In genomic region chr1:58298347-58298746, GRCm38 (mm10) we compare ENCODE assay signal across 17 mouse cellular contexts. TPM values are rescaled to one million over a fixed set of nuclear protein-coding genes. Genes with fewer than 3 reads are reported as not detected.
DNase-seq lines count a peak whose midpoint lies in the region.
"Had no signal": no experiment of that assay in that cellular context is flagged by ENCODE, and none has a peak within 500 bp of the region (broad histone marks: within the 10 kb centered on the region; RNA-seq: fewer than 3 reads in every experiment).

No protein-coding gene starts in this region.

- peak; percentile 51 for DNase-seq in adrenal gland, adult 2 months
- DNase-seq in adrenal gland, postnatal 4 days (ENCODE audit: low spot score in 2 of 2): no peak
- DNase-seq in heart, postnatal 10 days: peak; percentile 15 to 35
- no peak for DNase-seq in heart, postnatal 36 days
- DNase-seq in testis, postnatal 10 days (ENCODE audit: low spot score): peak; percentile 37
- no peak for DNase-seq in testis, postnatal 14 days (ENCODE audit: low spot score)
- DNase-seq in cerebellum, postnatal 14 days: no peak
- DNase-seq: adrenal gland, postnatal 10 days; cerebellum, adult 2 months; cerebellum, postnatal 10 days; kidney, adult 11 months had no signal

- intact Hi-C loops in heart, postnatal 10 days (cut with DNase I): no loop called here
- intact Hi-C loops in heart, postnatal 36 days (cut with DNase I): loop anchor here (5.0 kb wide), 2 partner anchors 56 to 876 kb away; no protein-coding TSS in a partner anchor

RNA-seq across cellular contexts. Expression of gene Aox2, which starts 20.2 kb away (rescaled TPM):
- under 1 TPM; 0.24 to 0.55 TPM for total RNA-seq in adrenal gland, adult 2 months (2021)
- 0.02 TPM in 1 of 2 replicates, not detected in the other for polyA plus RNA-seq in adrenal gland, adult 2 months (2012; rRNA removed)
- under 1 TPM; 0.11 TPM for total RNA-seq in adrenal gland, postnatal 4 days (2021)
- total RNA-seq in heart, postnatal 10 days (2021): under 1 TPM; 0.05 TPM
- not detected for total RNA-seq in heart, postnatal 36 days (2021)
- total RNA-seq: CH12.LX; heart, adult 2 months; hindbrain, postnatal 0 days had no signal
- polyA plus RNA-seq: forebrain, embryonic 11.5 days; forebrain, embryonic 15.5 days; heart, adult 2 months; heart, embryonic 14.5 days had no signal

Comparison
In these comparisons a context has a peak if more than half of its experiments do, and no peak if none do; other contexts are left out.
1. DNase-seq: peak in adrenal gland, adult 2 months (single experiment), heart, postnatal 10 days (2 of 2) and testis, postnatal 10 days (single experiment); none in adrenal gland, postnatal 4 days (0 of 2), heart, postnatal 36 days (0 of 2), testis, postnatal 14 days (single experiment) and cerebellum, postnatal 14 days (0 of 2).